Mouse (Mus musculus) midbrain, embryonic 12.5 days (tissue): Measurements from ENCODE around the gene Olfr761. TPM values are rescaled to one million over a fixed set of nuclear protein-coding genes. Genes with fewer than 3 reads are reported as not detected.
"Not testable (repeated sequence)": the region's sequence is repeated elsewhere in the genome, so short reads cannot be mapped to it uniquely, and the experiment has no call there.

Experiments used
- ATAC-seq: fragments of 200-750 bp; cut with Nextera tagmentation; 2 replicates; pipeline ENCODE4 v1.8.0; 2017; ENCODE audit warnings: low read depth, moderate TSS enrichment, moderate library complexity; ENCODE audit not compliant: low FRiP score
- H3K27ac ChIP-seq: fragments of 300-500 bp; sonication (generic); replicated peaks from 2 replicates; pipeline ENCODE4 v1.5.1; 2016; ENCODE audit warnings: mild to moderate bottlenecking
- H3K27me3 ChIP-seq: fragments of 300-500 bp; sonication (generic); 2 replicates; pipeline ENCODE4 v1.6.1; 2016; ENCODE audit warnings: mild to moderate bottlenecking
- H3K36me3 ChIP-seq: fragments of 300-500 bp; sonication (generic); 2 replicates; pipeline ENCODE4 v1.6.1; 2016
- H3K4me1 ChIP-seq: fragments of 300-500 bp; sonication (generic); 2 replicates; pipeline ENCODE4 v1.6.1; 2016
- H3K4me2 ChIP-seq: fragments of 300-500 bp; sonication (generic); replicated peaks from 2 replicates; pipeline ENCODE4 v1.6.1; 2016; ENCODE audit warnings: mild to moderate bottlenecking, moderate library complexity
- H3K4me3 ChIP-seq: fragments of 300-500 bp; sonication (generic); 2 replicates; pipeline ENCODE4 v1.5.1; 2016; ENCODE audit warnings: mild to moderate bottlenecking
- H3K9ac ChIP-seq: fragments of 300-500 bp; sonication (generic); replicated peaks from 2 replicates; pipeline ENCODE4 v1.6.1; 2016; ENCODE audit warnings: mild to moderate bottlenecking, moderate library complexity
- H3K9me3 ChIP-seq: fragments of 300-500 bp; sonication (generic); 2 replicates; pipeline ENCODE4 v1.6.1; 2016; ENCODE audit warnings: mild to moderate bottlenecking
- WGBS: fragments of 180-500 bp; shearing (Covaris S2); methylation state at CpG from one replicate; pipeline ENCODE4 v1.1.7; 2016; 5-methylcytosine and 5-hydroxymethylcytosine counted together
- polyA plus RNA-seq: library from polyadenylated mRNA; unstranded; fragments of >200 nt; fragmentation: Nextera tagmentation; extraction: Ambion mirVana; gene quantifications from 2 replicates; pipeline ENCODE4 v1.2.1, GENCODE M21; 2016

Gene Olfr761
- not detected in 2 replicates for polyA plus RNA-seq

DNA sequence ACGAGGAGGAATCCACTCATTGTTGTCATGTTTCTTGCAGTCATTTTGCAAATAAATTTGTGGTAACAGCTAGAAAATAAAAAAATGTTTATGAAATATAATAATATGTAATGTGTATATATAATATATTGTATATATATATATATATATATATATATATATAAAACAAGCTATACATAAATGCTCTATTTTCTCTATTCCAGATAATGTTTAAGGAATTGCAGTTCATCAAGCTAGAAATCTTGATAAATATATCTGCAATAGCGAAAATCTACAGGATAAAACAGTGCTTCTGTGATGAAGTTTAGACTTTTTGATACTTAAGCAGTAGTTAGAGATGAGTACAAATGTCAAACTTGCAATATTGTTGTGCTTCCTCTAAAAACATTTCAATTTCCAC, at the start of gene Olfr761:
TSS of gene Olfr761 (minus strand) at position 101 of the 400 bp plus-strand sequence.
- 74% methylated on average over 2 of the region's 2 CpGs for WGBS
- no peak for ATAC-seq
- no peak within 1 kb of the TSS for H3K4me2 ChIP-seq

DNA sequence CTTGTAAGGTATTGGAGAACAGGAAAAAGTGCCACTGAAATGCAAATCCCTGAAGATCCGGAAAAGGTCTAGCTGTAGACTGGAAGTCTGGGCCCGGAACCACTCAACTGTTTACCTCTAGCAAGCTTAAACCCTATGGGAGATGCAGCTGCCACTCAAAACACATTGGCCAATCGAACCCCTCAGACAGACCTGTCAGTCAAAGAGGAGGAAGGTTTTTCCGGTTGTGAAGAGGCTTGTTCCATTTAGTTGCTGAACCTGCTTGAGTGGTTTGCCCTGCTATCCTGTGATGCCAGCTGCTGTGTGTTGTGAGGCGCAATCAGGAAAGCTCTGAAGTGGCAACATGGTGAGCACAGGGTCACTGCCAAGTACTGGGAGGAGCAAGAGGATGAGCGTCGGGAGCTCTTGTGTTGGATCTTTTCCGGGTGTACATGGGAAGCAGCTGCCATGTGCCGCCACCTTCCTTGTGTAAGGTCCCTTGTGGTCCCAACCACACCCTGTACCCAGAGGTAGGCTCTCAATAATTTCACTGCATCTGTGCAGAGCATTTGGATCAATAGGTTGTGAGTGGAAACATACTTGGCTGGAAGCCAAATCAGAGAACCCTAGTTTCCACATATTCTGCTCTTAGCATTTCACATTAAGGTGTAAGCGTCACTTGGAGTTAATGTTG, 42.9 kb upstream of the Olfr761 start:
- ATAC-seq: no peak
- H3K27ac ChIP-seq: no peak overlapping the region
- H3K27me3 ChIP-seq: no peaks in the 10 kb centered on the region
- no peak overlapping the region for H3K4me2 ChIP-seq
- H3K9ac ChIP-seq: no peak overlapping the region
- H3K4me1 ChIP-seq: no peaks in the 10 kb centered on the region
- H3K9me3 ChIP-seq: no peaks in the 10 kb centered on the region
- no peaks in the 10 kb centered on the region for H3K36me3 ChIP-seq
- H3K4me3 ChIP-seq: no peak overlapping the region
- WGBS: 62% methylated on average over 10 of the region's 10 CpGs

More for the DNA sequence above, at the start of gene Olfr761:
- no peaks in the 10 kb centered on the region for H3K4me1 ChIP-seq
- H3K9ac ChIP-seq: no peak within 1 kb of the TSS
- H3K27me3 ChIP-seq: no peaks in the 10 kb centered on the region
- H3K4me3 ChIP-seq: no peak within 1 kb of the TSS
- H3K36me3 ChIP-seq: no peaks in the 10 kb centered on the region
- no peaks in the 10 kb centered on the region for H3K9me3 ChIP-seq
- no peak within 1 kb of the TSS for H3K27ac ChIP-seq

DNA sequence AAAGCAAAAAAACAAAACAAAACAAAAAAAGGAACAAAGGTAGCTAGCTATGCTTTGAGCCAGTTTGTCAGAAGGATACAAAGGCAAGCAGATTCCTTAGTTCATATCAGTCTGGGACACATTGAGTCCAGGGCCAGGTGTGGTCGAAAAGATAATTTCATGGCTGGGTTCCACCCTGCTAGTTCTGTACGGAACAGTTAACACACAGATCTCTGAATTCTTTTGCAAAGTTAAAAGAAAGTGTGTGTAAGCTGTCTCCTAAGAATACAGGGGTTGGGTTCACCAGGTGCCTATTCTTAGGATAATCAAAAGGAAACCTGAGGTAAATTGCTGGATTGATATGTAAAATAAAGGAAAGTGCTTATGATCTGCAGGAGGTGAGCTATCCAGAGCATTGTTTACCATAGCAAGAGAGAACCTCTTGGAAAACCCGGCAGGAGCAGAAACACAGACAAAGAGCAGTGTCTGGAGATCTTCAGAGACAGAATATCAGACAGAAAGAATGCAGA, 37.6 kb upstream of the Olfr761 start:
- no peak overlapping the region for H3K4me3 ChIP-seq
- H3K4me2 ChIP-seq: no peak overlapping the region
- H3K9ac ChIP-seq: no peak overlapping the region
- no peaks in the 10 kb centered on the region for H3K27me3 ChIP-seq
- ATAC-seq: no peak
- no peak overlapping the region for H3K27ac ChIP-seq
- H3K4me1 ChIP-seq: no peaks in the 10 kb centered on the region
- H3K9me3 ChIP-seq: no peaks in the 10 kb centered on the region
- 62% methylated on average over 3 of the region's 3 CpGs for WGBS
- H3K36me3 ChIP-seq: no peaks in the 10 kb centered on the region

DNA sequence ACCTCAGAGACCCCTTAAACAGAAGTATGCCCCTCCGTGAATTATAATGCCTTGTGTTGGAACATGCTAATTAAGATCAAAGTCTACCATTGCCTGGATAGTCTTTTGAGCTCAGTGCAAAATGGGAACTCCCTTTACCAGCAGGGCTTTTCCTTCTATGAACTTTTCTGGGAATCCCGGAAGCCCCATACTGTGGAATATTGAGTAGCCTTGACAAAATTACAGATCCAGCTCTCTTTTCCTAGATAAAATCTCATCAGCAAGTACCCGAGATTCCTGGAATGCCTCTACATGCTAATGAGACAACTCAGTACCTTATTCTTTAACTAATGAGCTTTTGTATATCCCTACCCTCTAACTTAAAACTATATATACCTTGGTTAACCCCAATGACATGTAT, 20.7 kb upstream of the Olfr761 start:
- Histone ChIP-seq H3K9ac (no peak overlapping the region), H3K4me3 (no peak overlapping the region), H3K27me3 (no peaks in the 10 kb centered on the region), H3K4me1 (no peaks in the 10 kb centered on the region), H3K36me3 (no peaks in the 10 kb centered on the region), H3K4me2 (no peak overlapping the region), H3K9me3 (no peaks in the 10 kb centered on the region), H3K27ac (no peak overlapping the region)
- 81% methylated on average over 3 of the region's 3 CpGs for WGBS
- ATAC-seq: no peak

DNA sequence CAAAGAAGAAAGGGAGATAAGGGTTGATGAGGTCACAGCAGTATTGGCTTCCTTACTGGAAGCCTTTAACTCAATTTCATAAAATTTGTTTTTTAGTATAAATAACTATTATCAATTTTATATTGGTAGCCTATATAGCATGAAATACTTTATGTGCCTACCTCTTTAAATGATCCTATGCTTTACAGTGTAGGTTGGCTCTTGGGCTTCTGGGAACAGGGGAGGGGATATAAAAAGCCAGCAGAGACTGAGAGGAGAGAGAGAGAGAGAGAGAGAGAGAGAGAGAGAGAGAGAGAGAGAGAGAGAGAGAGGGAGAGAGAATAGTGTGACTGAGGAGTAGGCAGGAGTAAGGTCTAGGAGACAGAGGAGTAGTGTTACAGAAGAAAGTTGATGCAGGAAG, 32.6 kb downstream of the Olfr761 start, which contains the start of gene Olfr128:
TSS of gene Olfr128 (plus strand) at position 301 of the 400 bp plus-strand sequence.
- H3K9me3 ChIP-seq: no peaks in the 10 kb centered on the region
- no peaks in the 10 kb centered on the region for H3K4me1 ChIP-seq
- no peak for ATAC-seq
- H3K9ac ChIP-seq: no peak within 1 kb of the TSS
- no peak within 1 kb of the TSS for H3K4me2 ChIP-seq
- no peak within 1 kb of the TSS for H3K4me3 ChIP-seq
- no peak within 1 kb of the TSS for H3K27ac ChIP-seq
- no peaks in the 10 kb centered on the region for H3K36me3 ChIP-seq
- no peaks in the 10 kb centered on the region for H3K27me3 ChIP-seq

DNA sequence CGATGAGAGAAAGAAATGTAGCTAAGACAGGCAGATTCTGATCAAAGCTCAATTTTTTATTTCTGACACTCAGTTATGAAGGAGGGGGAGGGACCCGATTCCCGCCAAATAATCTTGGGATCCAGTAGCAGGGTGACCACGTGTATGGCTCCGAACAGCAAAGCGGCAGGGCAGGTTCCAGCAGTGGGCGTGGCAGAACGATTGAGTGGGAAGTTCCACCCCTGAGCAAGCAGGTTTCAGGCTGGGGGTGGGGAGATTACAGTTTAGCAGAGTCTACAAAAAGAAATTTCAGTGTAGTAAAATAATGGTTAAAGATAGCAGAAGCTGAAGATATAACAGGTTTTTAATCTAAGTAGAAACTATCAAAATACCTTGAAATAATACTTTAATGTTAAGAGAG, 46.1 kb downstream of the Olfr761 start:
- not testable (repeated sequence) for H3K27ac ChIP-seq, H3K9me3 ChIP-seq, H3K36me3 ChIP-seq, H3K27me3 ChIP-seq, ATAC-seq, H3K9ac ChIP-seq, H3K4me3 ChIP-seq, H3K4me1 ChIP-seq, H3K4me2 ChIP-seq
- WGBS: 83% methylated on average over 8 of the region's 8 CpGs

Other genes with a start within 250 kb of the Olfr761 start
- not detected in 2 replicates for gene Olfr120, start 231.3 kb downstream of the Olfr761 start, polyA plus RNA-seq
- gene Olfr121, start 204.2 kb downstream of the Olfr761 start, polyA plus RNA-seq: not detected in 2 replicates
- gene Olfr122, start 184.5 kb downstream of the Olfr761 start, polyA plus RNA-seq: not detected in 2 replicates
- not detected in 2 replicates for gene Olfr123, start 159.6 kb downstream of the Olfr761 start, polyA plus RNA-seq
- not detected in 2 replicates for gene Olfr124, start 153.2 kb downstream of the Olfr761 start, polyA plus RNA-seq
- not detected in 2 replicates for gene Olfr125, start 120.1 kb downstream of the Olfr761 start, polyA plus RNA-seq
- not detected in 2 replicates for gene Olfr126, start 105.6 kb downstream of the Olfr761 start, polyA plus RNA-seq
- gene Olfr127, start 52.6 kb downstream of the Olfr761 start, polyA plus RNA-seq: not detected in 2 replicates
- not detected in 2 replicates for gene Olfr128, start 32.5 kb downstream of the Olfr761 start, polyA plus RNA-seq
- gene Olfr129, start 107.0 kb upstream of the Olfr761 start, polyA plus RNA-seq: not detected in 2 replicates
- gene Olfr130, start 110.8 kb upstream of the Olfr761 start, polyA plus RNA-seq: not detected in 2 replicates
- gene Olfr131, start 135.6 kb upstream of the Olfr761 start, polyA plus RNA-seq: not detected in 2 replicates
- not detected in 2 replicates for gene Olfr132, start 181.4 kb upstream of the Olfr761 start, polyA plus RNA-seq
- gene Olfr133, start 192.2 kb upstream of the Olfr761 start, polyA plus RNA-seq: not detected in 2 replicates
- not detected in 2 replicates for gene Olfr134, start 218.3 kb upstream of the Olfr761 start, polyA plus RNA-seq